Mouse (Mus musculus): Measurements from ENCODE around the gene Znrf4. TPM values are rescaled to one million over a fixed set of nuclear protein-coding genes. Genes with fewer than 3 reads are reported as not detected.
A peak's percentile ranks its signal among the peaks of the same experiment; 100 is the strongest.

Gene Znrf4
- polyA plus RNA-seq, 1 experiment, result not detected

DNA sequence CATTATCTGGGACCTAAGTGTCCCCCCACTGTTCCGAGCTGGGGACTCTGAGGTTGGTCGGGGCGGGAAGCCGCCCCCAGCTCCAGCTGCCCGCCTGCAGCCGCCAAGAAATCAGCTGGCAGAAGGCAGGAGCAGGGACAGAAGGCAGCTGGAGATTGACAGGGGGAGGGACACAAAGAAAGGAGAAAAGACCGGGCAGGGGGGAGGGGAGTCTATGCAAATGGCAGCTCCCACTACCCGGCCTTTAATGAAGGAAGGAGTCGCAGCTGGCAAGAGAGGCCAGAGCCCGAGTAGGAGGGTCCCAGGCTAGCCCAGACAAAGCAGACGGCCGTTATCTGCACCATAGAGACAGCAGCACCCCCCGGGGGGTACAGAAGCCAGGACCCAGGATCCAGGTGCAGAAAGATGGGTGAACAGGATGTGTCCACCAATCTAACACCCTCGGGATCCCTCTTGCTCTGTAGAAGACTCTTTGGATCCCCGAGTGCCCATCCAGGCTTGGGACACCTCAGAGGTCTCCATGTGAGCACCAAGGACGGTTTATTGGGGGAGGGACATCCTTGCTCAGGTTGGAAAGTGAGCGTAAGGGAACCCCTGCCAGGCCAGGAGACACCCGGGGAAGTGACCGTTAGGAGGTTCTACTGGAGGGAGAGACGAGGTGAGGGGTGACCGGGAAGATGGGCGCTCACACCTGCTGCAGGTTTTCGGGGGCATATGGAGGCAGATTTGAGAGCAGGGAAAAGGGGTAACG lies 37.2 kb downstream of the Znrf4 start:
- peak overlapping the region; percentile 61 for H3ac ChIP-seq (ENCODE audit: control insufficient read depth, insufficient read length)
- H3K4me3 ChIP-seq, result peak overlapping the region; percentile 89
- TF ChIP-seq E2F4 (IDR thresholded peaks at IDR 0.05; ENCODE audit: insufficient read depth), result no peak
- TF ChIP-seq TCF3 (IDR thresholded peaks at IDR 0.05; ENCODE audit: insufficient read length, low read depth), result no peak
- no peak for TF ChIP-seq MAX (IDR thresholded peaks at IDR 0.05; ENCODE audit: low read depth)
- no peak for TF ChIP-seq REST (IDR thresholded peaks at IDR 0.05; ENCODE audit: insufficient read depth, insufficient read length)
- no peak for TF ChIP-seq POLR2AphosphoS2 (IDR thresholded peaks at IDR 0.05; ENCODE audit: insufficient read length, low read depth)
- TF ChIP-seq MYOD1 (IDR thresholded peaks at IDR 0.05; ENCODE audit: control insufficient read depth in 1 of 3, insufficient read length in 2 of 3, low read depth in 2 of 3), result peak in 1 of 3 experiments; percentile 52
- TF ChIP-seq USF1 (IDR thresholded peaks at IDR 0.05; ENCODE audit: low read depth), result no peak
- no peak for TF ChIP-seq TCF12 (IDR thresholded peaks at IDR 0.05; ENCODE audit: insufficient read depth, poor library complexity, severe bottlenecking)
- TF ChIP-seq POLR2A (IDR thresholded peaks at IDR 0.05; ENCODE audit: insufficient read length, low read depth), result no peak
- peak in 2 of 3 experiments; percentile 19 to 66 for TF ChIP-seq MYOG (IDR thresholded peaks at IDR 0.05; ENCODE audit: control insufficient read depth in 1 of 3, insufficient read depth in 1 of 3, insufficient read length in 2 of 3, low read depth in 2 of 3)
- no peak for TF ChIP-seq CEBPB (IDR thresholded peaks at IDR 0.05; ENCODE audit: insufficient read depth, poor library complexity, severe bottlenecking)
- TF ChIP-seq SRF (IDR thresholded peaks at IDR 0.05; ENCODE audit: control insufficient read depth, insufficient read length, low read depth), result no peak
- no peaks in the 10 kb centered on the region for H3K36me3 ChIP-seq (ENCODE audit: control insufficient read depth, insufficient read depth)
- no peaks in the 10 kb centered on the region for H3K27me3 ChIP-seq (ENCODE audit: control insufficient read depth, insufficient read depth, insufficient read length)
- H3K79me2 ChIP-seq (ENCODE audit: control insufficient read depth, insufficient read depth), result peaks cover 49% of the 10 kb centered on the region
- peak overlapping the region; percentile 81 for H3K4me2 ChIP-seq (ENCODE audit: low read depth)

DNA sequence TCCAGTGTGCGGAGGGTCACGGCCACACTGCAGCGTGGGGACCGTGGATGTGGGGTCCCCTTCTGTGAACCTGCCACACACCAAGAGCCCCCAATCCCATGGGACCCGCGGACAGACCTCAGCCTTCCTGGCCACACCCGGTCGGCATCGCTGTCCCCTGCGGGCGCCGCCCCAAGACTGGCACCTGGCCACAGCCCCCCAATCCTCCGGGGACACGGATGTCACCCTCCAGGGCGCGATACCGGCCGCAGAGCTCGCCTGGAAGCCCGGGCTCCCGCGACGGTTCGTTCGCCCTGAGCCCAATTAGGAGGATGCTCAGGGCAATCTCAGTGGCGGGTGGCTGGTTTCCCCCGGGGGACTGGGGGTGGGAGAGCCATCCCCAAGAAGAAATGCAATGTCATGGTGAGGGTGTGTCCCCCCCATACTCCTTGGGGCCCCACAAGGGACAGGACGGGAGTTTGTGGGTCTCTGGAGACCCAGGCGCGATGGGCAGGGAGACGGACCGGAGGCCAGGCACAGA lies 37.9 kb downstream of the Znrf4 start:
- no peak for TF ChIP-seq REST (IDR thresholded peaks at IDR 0.05; ENCODE audit: insufficient read depth, insufficient read length)
- no peak for TF ChIP-seq E2F4 (IDR thresholded peaks at IDR 0.05; ENCODE audit: insufficient read depth)
- TF ChIP-seq POLR2A (IDR thresholded peaks at IDR 0.05; ENCODE audit: insufficient read length, low read depth), result no peak
- TF ChIP-seq MAX (IDR thresholded peaks at IDR 0.05; ENCODE audit: low read depth), result no peak
- no peak for TF ChIP-seq TCF3 (IDR thresholded peaks at IDR 0.05; ENCODE audit: insufficient read length, low read depth)
- no peak for TF ChIP-seq TCF12 (IDR thresholded peaks at IDR 0.05; ENCODE audit: insufficient read depth, poor library complexity, severe bottlenecking)
- Histone ChIP-seq H3K27me3 (ENCODE audit: control insufficient read depth, insufficient read depth, insufficient read length) (no peaks in the 10 kb centered on the region), H3K36me3 (ENCODE audit: control insufficient read depth, insufficient read depth) (no peaks in the 10 kb centered on the region), H3K79me2 (ENCODE audit: control insufficient read depth, insufficient read depth) (peaks cover 53% of the 10 kb centered on the region), H3ac (ENCODE audit: control insufficient read depth, insufficient read length) (peak overlapping the region; percentile 61), H3K4me3 (peak overlapping the region; percentile 89), H3K4me2 (ENCODE audit: low read depth) (peak overlapping the region; percentile 81)

DNA sequence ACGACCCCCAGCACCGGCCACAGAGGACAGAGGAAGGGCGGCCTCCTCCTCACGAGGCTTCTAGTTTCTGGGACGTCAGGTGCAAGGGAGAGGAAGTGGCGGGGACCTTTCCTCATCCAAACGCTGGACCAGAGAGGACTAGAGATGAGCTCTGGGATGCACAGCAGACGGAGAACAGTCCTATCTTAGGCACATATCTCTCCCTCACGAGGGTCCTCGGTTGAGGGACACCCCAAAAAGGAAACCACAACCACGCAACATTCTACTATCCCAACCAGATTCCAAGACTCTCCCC lies 38.7 kb downstream of the Znrf4 start:
- TF ChIP-seq CEBPB (IDR thresholded peaks at IDR 0.05; ENCODE audit: insufficient read depth, poor library complexity, severe bottlenecking) (no peak), USF1 (IDR thresholded peaks at IDR 0.05; ENCODE audit: low read depth) (no peak), MYOD1 (IDR thresholded peaks at IDR 0.05; ENCODE audit: control insufficient read depth in 1 of 3, insufficient read length in 2 of 3, low read depth in 2 of 3) (no peak), SRF (IDR thresholded peaks at IDR 0.05; ENCODE audit: control insufficient read depth, insufficient read length, low read depth) (no peak), TCF12 (IDR thresholded peaks at IDR 0.05; ENCODE audit: insufficient read depth, poor library complexity, severe bottlenecking) (no peak), REST (IDR thresholded peaks at IDR 0.05; ENCODE audit: insufficient read depth, insufficient read length) (no peak), TCF3 (IDR thresholded peaks at IDR 0.05; ENCODE audit: insufficient read length, low read depth) (no peak), E2F4 (IDR thresholded peaks at IDR 0.05; ENCODE audit: insufficient read depth) (no peak), POLR2AphosphoS2 (IDR thresholded peaks at IDR 0.05; ENCODE audit: insufficient read length, low read depth) (no peak), MAX (IDR thresholded peaks at IDR 0.05; ENCODE audit: low read depth) (no peak)
- peaks cover 61% of the 10 kb centered on the region for H3K79me2 ChIP-seq (ENCODE audit: control insufficient read depth, insufficient read depth)
- H3K4me3 ChIP-seq, result peak overlapping the region; percentile 89
- H3ac ChIP-seq (ENCODE audit: control insufficient read depth, insufficient read length), result no peak overlapping the region
- no peaks in the 10 kb centered on the region for H3K36me3 ChIP-seq (ENCODE audit: control insufficient read depth, insufficient read depth)
- no peaks in the 10 kb centered on the region for H3K27me3 ChIP-seq (ENCODE audit: control insufficient read depth, insufficient read depth, insufficient read length)
- H3K4me2 ChIP-seq (ENCODE audit: low read depth), result peak overlapping the region; percentile 81

DNA sequence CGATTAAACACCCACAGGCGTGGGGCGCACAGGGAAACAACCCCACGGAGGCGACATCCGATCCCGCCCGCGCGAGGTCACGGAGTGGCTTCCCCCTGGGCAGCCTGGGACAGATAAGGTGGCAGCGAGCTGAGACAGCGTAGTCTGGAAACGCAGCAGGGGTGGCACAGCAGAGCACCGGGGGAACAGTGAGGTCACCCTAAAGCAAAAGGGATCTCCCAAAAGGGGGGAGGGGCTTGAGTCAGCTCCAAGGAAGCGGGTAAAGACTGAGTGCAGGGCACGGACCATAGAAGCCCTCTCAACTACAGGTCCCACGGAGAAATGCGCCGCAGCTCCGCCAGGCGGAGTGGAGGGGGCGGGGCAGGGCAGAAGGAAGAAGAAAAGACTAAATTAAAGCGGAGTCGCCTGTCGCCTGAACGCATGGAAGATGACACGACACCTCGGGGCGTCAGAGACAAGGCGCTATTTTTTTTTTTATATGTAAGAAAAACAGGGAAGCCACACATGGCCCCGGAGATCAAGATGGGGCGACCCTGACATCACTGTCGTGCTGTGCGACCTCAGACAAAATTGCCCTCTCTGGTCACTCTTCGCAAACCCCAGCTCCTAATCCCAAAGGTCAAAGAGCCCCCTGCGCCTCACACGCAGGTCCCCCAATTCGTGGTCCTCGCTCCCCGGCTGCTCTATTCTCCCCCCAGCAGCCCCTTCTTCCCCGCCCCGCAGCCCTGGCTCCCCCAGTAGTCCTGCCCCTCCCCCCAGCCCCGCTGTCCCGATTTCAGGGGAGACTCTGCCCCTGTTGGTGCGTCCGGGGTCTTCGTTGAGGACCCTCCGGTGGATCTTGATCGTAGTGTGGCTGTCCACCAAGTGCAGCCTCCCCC lies 39.3 kb downstream of the Znrf4 start:
- Histone ChIP-seq H3K4me2 (ENCODE audit: low read depth) (peak overlapping the region; percentile 81), H3K4me3 (peak overlapping the region; percentile 89), H3K79me2 (ENCODE audit: control insufficient read depth, insufficient read depth) (peaks cover 62% of the 10 kb centered on the region), H3K36me3 (ENCODE audit: control insufficient read depth, insufficient read depth) (no peaks in the 10 kb centered on the region), H3ac (ENCODE audit: control insufficient read depth, insufficient read length) (no peak overlapping the region), H3K27me3 (ENCODE audit: control insufficient read depth, insufficient read depth, insufficient read length) (no peaks in the 10 kb centered on the region)
- TF ChIP-seq E2F4 (IDR thresholded peaks at IDR 0.05; ENCODE audit: insufficient read depth) (no peak), CEBPB (IDR thresholded peaks at IDR 0.05; ENCODE audit: insufficient read depth, poor library complexity, severe bottlenecking) (no peak), MAX (IDR thresholded peaks at IDR 0.05; ENCODE audit: low read depth) (no peak), TCF3 (IDR thresholded peaks at IDR 0.05; ENCODE audit: insufficient read length, low read depth) (no peak), POLR2A (IDR thresholded peaks at IDR 0.05; ENCODE audit: insufficient read length, low read depth) (no peak), POLR2AphosphoS2 (IDR thresholded peaks at IDR 0.05; ENCODE audit: insufficient read length, low read depth) (no peak)
